Mouse (Mus musculus) retina, adult 2 months (tissue): Measurements from ENCODE around the gene Lrrk1.

Experiments used
- DNase-seq: peaks from one replicate; pipeline ENCODE4 v3.0.0-alpha.2; 2012; ENCODE audit warnings: low read depth, low spot score

The Lrrk1 gene

DNA sequence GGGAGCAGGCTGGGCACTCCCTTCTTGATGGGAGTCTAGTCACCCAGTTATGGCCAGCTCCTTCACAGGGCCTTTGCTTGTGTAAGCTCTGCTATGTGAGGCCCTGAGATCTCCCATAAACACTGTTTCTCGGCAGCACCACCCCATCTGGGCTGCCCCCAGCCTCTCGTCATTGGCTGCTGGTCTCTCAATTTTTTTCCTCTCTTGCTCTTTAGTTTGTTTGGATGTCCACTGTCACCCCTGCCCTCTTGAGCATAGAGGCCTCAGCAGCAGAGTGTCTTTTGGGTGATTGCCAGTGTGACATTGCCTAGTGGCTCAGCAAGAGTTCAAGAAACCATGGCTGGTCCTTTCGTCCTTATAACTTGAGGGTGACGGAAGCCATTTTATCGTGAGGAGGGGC lies 130.9 kb downstream of the Lrrk1 start:
- no peak for DNase-seq

GRCm38 (mm10) chr7:66256441-66256840 lies 131.7 kb downstream of the Lrrk1 start:
- no peak for DNase-seq

DNA sequence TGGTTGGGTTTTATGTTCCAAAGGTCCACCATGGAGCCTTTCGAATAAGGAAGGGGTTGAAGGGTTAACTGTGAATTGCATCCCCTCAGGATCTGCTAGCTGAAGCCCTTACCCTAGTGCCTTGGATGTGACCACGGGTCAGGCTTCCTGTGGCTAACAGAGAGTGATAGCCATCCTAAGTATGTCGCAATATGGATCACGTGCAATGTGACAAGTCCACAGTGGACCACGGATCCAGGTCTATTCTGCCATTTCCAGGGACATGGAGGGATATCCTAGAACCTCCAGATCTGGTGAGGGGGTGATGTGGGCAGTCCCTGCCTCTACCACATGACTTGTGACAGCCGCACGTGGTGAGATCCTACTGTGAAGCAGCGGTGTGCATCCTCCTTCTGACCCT lies 133.2 kb downstream of the Lrrk1 start:
- no peak for DNase-seq

DNA sequence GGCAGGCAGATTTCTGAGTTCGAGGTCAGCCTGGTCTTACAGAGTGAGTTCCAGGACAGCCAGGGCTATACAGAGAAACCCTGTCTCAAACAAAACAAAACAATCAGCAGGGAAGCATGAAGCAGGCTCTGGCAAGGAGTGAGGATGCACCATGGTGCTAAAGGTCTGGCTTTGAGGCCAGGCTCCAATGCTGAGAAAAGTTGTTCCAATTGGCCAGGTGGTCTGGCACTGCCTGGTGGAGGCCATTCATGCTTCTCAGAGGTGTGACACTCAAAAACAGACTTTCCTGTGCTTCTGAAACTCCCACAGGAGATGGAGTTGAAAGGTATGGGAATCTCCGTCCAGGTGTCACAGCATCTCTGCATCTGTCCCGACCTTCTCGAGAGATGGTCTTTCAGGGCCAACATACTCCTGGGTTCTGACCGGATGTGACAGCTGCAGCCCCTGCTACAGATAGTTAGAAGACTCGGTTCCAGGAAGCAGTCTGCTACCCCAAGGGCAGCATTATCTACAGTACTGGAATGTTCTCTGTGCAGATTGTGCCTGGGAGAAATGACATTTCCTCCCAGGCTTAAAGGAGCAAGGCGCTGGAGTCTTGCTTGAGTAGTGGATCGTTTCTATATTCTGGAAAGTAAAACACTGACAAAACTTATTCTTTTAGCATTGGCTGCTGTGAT lies 134.0 kb downstream of the Lrrk1 start:
- no peak for DNase-seq

- DNase-seq = peak; percentile 48
Observed at GRCm38 (mm10) chr7:66250030-66250429, 138.1 kb downstream of the Lrrk1 start.

DNA sequence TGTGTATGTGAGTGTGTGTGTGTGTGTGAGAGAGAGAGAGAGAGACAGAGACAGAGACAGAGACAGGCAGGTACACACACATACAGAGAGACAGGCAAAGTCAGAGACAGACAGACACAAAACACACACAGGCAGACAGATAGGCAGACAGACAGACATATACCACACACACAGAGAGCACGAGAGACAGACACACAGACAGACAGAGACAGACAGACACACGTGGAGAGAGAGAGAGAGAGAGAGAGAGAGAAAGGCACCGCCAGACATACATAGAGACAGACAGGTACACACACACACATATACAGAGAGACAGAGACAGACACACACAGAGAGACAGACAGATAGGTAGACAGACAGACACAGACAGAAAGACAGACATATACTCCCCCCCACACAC lies 138.7 kb downstream of the Lrrk1 start:
- no peak for DNase-seq

DNA sequence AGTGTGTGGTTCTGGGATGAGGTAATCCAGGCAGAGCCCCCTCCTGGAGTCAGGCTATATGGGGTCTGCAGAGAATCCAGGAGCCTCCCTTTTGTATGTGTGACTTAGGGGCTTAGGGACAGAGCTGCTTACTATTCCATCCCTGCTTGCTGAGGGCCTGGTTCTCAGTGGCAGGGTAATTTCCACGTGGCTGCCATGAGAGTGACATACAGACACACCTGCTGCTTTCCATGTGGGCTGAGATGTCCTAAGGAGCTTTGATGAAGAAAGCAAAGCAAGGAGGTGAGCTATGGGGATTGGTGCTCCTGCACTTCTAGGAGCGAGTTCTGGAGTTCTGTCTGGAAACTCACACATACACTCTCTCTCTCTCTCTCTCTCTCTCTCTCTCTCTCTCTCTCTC lies 139.1 kb downstream of the Lrrk1 start:
- no peak for DNase-seq

GRCm38 (mm10) chr7:66248270-66248669 lies 139.9 kb downstream of the Lrrk1 start:
- DNase-seq = no peak

- no peak for DNase-seq
Observed at GRCm38 (mm10) chr7:66247274-66248021, 140.7 kb downstream of the Lrrk1 start.

- DNase-seq = no peak
Observed at GRCm38 (mm10) chr7:66246716-66247235, 141.4 kb downstream of the Lrrk1 start.

DNA sequence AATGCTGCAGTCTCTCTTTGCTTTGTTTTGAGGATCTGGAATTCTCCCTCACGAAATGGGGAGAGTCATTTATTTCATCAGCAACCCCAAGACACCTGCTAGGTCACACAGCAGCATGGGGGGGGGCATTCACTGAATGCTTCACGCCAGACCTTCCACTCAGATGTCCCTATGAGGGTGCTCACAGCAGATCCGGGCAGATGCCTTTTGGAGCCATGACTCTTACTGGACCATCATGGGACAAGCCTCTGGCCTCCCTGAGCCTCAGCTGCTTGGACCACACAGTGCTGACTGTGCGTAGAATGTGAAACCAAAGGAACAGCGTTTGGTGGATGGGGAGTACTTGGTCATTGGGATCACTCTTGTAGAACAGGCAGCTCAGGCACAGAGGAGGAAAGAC lies 142.5 kb downstream of the Lrrk1 start:
- no peak for DNase-seq

GRCm38 (mm10) chr7:66243766-66244325 lies 144.3 kb downstream of the Lrrk1 start:
- no peak for DNase-seq

- no peak for DNase-seq
Observed at GRCm38 (mm10) chr7:66241855-66242412, 146.2 kb downstream of the Lrrk1 start.

DNA sequence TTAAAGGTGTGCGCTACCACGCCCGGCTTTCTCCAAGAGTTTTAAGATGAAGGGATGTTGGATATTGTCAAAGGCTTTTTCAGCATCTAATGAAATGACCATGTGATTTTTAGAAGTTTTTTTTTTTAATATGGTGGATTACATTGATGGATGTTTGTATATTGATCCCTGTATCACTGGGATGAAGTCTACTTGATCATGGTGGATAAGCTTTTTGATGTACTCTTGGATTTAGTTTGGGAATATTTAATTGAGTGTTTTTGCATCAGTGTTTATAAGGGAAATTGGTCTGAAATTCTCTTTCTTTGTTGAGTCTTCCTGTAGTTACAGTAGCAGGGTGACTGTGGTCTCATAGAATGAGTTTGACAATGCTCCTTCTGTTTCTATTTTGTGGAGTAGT lies 150.0 kb downstream of the Lrrk1 start:
- no peak for DNase-seq

DNA sequence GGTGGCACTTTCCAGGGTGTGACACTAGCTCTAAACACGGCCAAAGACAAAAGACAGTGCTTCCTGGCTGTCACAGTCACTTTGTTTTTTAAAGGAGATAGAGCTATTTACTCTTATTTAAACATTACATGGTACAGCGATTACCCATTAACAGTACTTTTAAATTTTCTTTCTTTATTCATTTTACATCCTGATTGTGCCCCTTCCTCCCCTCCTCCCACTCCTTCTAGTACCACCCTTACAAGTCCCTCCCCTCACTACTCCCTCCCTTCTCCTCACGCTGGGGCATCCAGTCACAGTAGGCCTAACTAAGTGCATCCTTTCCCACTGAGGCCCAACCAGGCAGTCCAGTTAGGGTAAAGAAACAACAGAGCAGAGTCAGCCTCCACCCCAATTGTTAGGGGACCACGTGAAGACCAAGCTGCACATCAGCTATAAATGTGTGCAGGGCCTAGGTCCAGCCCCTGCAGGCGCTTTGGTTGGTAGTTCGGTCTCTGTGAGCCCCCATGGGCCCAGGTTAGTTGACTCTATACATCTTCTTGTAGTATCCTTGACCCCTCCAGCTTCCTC lies 154.1 kb downstream of the Lrrk1 start:
- no peak for DNase-seq

DNA sequence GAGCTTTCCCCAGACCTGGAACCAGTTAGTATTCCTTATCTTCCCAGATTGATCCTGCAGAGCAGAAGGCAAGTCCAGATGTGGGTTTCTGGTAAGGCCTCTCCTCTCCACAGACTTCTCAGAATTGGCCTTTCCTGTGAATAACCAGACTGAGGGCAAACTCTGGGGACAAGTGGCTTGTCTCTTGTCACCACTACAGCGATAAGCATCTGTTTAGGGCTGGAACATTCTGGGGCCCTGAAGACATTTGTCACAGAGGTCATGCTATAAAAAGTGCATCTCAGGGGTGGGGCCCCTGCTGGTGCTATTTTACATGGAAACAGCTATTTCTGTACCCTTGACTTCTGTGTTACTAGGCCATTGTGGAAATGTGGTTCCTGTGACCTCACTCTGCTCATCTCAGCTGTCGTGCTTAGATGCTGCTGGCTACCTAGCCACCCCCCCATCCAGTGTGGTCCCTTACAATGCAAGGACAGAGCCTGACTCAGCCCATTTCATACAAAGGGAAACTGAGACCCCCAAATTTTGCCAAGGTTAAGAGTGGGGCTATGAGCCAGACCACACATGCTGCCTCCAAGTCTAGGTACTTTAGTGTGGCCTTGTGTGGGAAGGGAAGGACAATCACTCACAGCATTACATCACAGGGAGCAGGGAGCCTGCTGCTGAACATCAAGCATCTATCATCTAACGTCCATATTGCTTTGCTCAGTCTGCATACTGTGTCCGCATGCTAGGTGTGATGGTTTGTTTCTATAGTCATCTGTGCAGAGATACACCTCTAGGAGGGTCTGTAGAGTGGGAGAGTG lies 154.8 kb downstream of the Lrrk1 start:
- DNase-seq = no peak

- DNase-seq = no peak
Observed at GRCm38 (mm10) chr7:66231861-66232260, 156.3 kb downstream of the Lrrk1 start.

GRCm38 (mm10) chr7:66230638-66231550 lies 157.3 kb downstream of the Lrrk1 start:
- no peak for DNase-seq

- no peak for DNase-seq
Observed at GRCm38 (mm10) chr7:66230246-66230637, 157.9 kb downstream of the Lrrk1 start.

DNA sequence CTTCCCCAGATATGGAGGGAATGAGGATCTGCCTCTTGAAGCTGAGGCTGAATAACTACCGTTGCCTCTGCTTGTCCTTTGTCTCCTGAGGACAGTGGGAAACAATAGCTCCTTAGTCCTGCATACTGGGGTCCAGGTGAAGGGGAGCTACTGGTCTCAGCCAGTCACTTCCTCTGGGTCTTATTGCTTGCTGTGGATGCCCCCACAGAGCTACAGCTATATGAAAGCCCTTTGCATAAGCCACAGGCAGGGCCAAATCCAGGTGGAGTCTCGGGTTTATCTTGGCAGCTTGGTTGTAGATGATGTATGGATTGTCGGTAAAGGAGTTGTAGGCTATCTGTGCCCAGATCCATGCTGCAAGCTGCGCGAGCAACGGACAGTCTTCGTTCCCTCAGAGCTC lies 158.7 kb downstream of the Lrrk1 start:
- DNase-seq = no peak
